Mouse (Mus musculus): ENCODE measurements around the gene Usp43.

DNA sequence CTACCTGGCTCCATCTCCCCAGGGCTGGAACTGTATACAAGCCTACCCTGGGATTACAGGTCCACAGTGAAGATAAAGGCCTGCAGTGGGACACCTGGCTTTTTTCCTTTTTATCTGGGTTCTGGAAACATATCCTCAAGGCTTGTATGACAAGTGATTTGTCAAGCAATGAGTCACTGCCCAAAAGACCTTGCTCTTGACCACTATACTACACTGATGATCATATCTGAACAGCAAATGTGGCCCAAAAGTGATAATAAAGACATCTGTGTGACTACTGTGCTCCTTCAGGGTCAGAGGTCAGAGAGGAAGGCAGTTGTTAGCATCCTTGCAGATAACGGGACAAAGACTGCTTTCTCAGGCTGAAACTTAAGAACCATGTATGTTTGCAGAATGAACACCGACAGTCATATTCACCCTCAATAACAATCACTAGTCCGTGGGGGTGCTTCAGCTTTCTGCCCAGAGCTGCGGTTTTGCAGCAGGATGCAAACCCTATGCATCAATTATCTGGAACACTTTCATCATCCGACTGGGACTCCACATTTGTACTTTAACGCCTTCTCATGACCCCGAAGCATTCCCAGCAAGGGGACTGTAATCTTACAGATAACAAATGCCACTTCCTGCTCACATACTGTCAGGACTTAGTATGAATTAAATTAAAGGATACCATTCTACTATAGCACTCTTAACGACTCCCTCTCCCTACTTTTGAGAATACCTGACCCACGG lies 1.6 kb downstream of the Usp43 start:
- TF ChIP-seq CTCF (IDR thresholded peaks at IDR 0.05; ENCODE audit: low read depth, low read length) = no peak
- TF ChIP-seq TAL1 (conservative IDR thresholded peaks at IDR 0.05; ENCODE audit: low read depth, low read length) = no peak
- no peak for TF ChIP-seq GATA1 (IDR thresholded peaks at IDR 0.05; ENCODE audit: borderline replicate concordance, low read length)
- TF ChIP-seq POLR2AphosphoS5 (IDR thresholded peaks at IDR 0.05; ENCODE audit: insufficient replicate concordance, low read depth, low read length) = no peak
- TF ChIP-seq GATA2 (IDR thresholded peaks at IDR 0.05; ENCODE audit: borderline replicate concordance, low read depth, low read length) = no peak

All from G1E (cell line).